Mouse (Mus musculus): ENCODE results near the gene Stt3b. TPM values are rescaled to one million over a fixed set of nuclear protein-coding genes. Genes with fewer than 3 reads are reported as not detected.

Stt3b gene
- polyA plus RNA-seq, 1 experiment from 2014 or later: 56.6 TPM

GRCm38 (mm10) chr9:115210535-115210934, 99.7 kb downstream of the Stt3b start:
- no peaks in the 10 kb centered on the region for H3K36me3 ChIP-seq (ENCODE audit: insufficient read depth, low read length)
- 90% methylated on average over 12 of the region's 12 CpGs for WGBS

GRCm38 (mm10) chr9:115209737-115210136, 100.5 kb downstream of the Stt3b start:
- Histone ChIP-seq H3K4me1 (ENCODE audit: insufficient read depth, low read depth, low read length) (peaks cover 3% of the 10 kb centered on the region; the same call in 1 of the 2 replicates), H3K27ac (ENCODE audit: low read length) (no peak overlapping the region), H3K4me2 (replicated peaks; ENCODE audit: low read depth, low read length) (no peak overlapping the region), H3K9me3 (ENCODE audit: low read length) (no peaks in the 10 kb centered on the region; the same call in 1 of the 2 replicates), H3K4me3 (ENCODE audit: low read depth, low read length) (no peak overlapping the region), H3K27me3 (replicated peaks; ENCODE audit: insufficient read depth, low read length) (no peaks in the 10 kb centered on the region), H3K9ac (replicated peaks; ENCODE audit: low read depth) (no peak overlapping the region), H3K36me3 (ENCODE audit: insufficient read depth, low read length) (no peaks in the 10 kb centered on the region)
- DNase-seq (ENCODE audit: low spot score) (no peak), ATAC-seq (no peak)
- no peak for TF ChIP-seq EP300 (IDR thresholded peaks at IDR 0.05)
- TF ChIP-seq CTCF (IDR thresholded peaks at IDR 0.05): no peak
- 84% methylated on average over 7 of the region's 7 CpGs for WGBS

More at GRCm38 (mm10) chr9:115210535-115210934, 99.7 kb downstream of the Stt3b start:
- TF ChIP-seq CTCF (IDR thresholded peaks at IDR 0.05): no peak
- TF ChIP-seq EP300 (IDR thresholded peaks at IDR 0.05): no peak
- no peaks in the 10 kb centered on the region; the same call in 1 of the 2 replicates for H3K9me3 ChIP-seq (ENCODE audit: low read length)
- no peak overlapping the region for H3K27ac ChIP-seq (ENCODE audit: low read length)
- H3K4me3 ChIP-seq (ENCODE audit: low read depth, low read length): no peak overlapping the region
- H3K4me1 ChIP-seq (ENCODE audit: insufficient read depth, low read depth, low read length): peaks cover 8% of the 10 kb centered on the region; the same call in 1 of the 2 replicates
- H3K27me3 ChIP-seq (replicated peaks; ENCODE audit: insufficient read depth, low read length): no peaks in the 10 kb centered on the region
- H3K4me2 ChIP-seq (replicated peaks; ENCODE audit: low read depth, low read length): no peak overlapping the region
- H3K9ac ChIP-seq (replicated peaks; ENCODE audit: low read depth): no peak overlapping the region
- no peak for ATAC-seq
- no peak for DNase-seq (ENCODE audit: low spot score)

GRCm38 (mm10) chr9:115206219-115206618, 104.0 kb downstream of the Stt3b start:
- no peaks in the 10 kb centered on the region for H3K36me3 ChIP-seq (ENCODE audit: insufficient read depth, low read length)
- no peaks in the 10 kb centered on the region for H3K27me3 ChIP-seq (replicated peaks; ENCODE audit: insufficient read depth, low read length)
- H3K4me2 ChIP-seq (replicated peaks; ENCODE audit: low read depth, low read length): no peak overlapping the region
- H3K9ac ChIP-seq (replicated peaks; ENCODE audit: low read depth): no peak overlapping the region
- DNase-seq (ENCODE audit: low spot score) (no peak), ATAC-seq (0 out of 2 replicates have a peak, but pooled peaks have one; percentile 32)
- H3K27ac ChIP-seq (ENCODE audit: low read length): no peak overlapping the region
- no peak overlapping the region for H3K4me3 ChIP-seq (ENCODE audit: low read depth, low read length)
- WGBS: 43% methylated on average over 5 of the region's 5 CpGs
- TF ChIP-seq CTCF (IDR thresholded peaks at IDR 0.05): no peak
- H3K4me1 ChIP-seq (ENCODE audit: insufficient read depth, low read depth, low read length): no peaks in the 10 kb centered on the region
- no peaks in the 10 kb centered on the region for H3K9me3 ChIP-seq (ENCODE audit: low read length)

GRCm38 (mm10) chr9:115205491-115205890, 104.7 kb downstream of the Stt3b start:
- no peak overlapping the region for H3K9ac ChIP-seq (replicated peaks; ENCODE audit: low read depth)
- H3K27me3 ChIP-seq (replicated peaks; ENCODE audit: insufficient read depth, low read length): no peaks in the 10 kb centered on the region
- H3K4me2 ChIP-seq (replicated peaks; ENCODE audit: low read depth, low read length): no peak overlapping the region
- WGBS: 5% methylated on average over 6 of the region's 6 CpGs
- peak; percentile 75 for ATAC-seq
- TF ChIP-seq CTCF (IDR thresholded peaks at IDR 0.05) (no peak), EP300 (IDR thresholded peaks at IDR 0.05) (no peak)
- H3K27ac ChIP-seq (ENCODE audit: low read length): no peak overlapping the region
- H3K4me1 ChIP-seq (ENCODE audit: insufficient read depth, low read depth, low read length): no peaks in the 10 kb centered on the region
- no peaks in the 10 kb centered on the region for H3K36me3 ChIP-seq (ENCODE audit: insufficient read depth, low read length)
- no peaks in the 10 kb centered on the region for H3K9me3 ChIP-seq (ENCODE audit: low read length)
- peak; percentile 67 for DNase-seq (ENCODE audit: low spot score)
- H3K4me3 ChIP-seq (ENCODE audit: low read depth, low read length): no peak overlapping the region

GRCm38 (mm10) chr9:115203136-115203535, 107.1 kb downstream of the Stt3b start:
- H3K27me3 ChIP-seq (replicated peaks; ENCODE audit: insufficient read depth, low read length): no peaks in the 10 kb centered on the region
- no peaks in the 10 kb centered on the region for H3K4me1 ChIP-seq (ENCODE audit: insufficient read depth, low read depth, low read length)
- no peak overlapping the region for H3K27ac ChIP-seq (ENCODE audit: low read length)
- 61% methylated on average over 6 of the region's 6 CpGs for WGBS
- ATAC-seq (no peak), DNase-seq (ENCODE audit: low spot score) (no peak)
- no peak overlapping the region for H3K4me3 ChIP-seq (ENCODE audit: low read depth, low read length)
- H3K4me2 ChIP-seq (replicated peaks; ENCODE audit: low read depth, low read length): no peak overlapping the region
- no peak overlapping the region for H3K9ac ChIP-seq (replicated peaks; ENCODE audit: low read depth)
- TF ChIP-seq CTCF (IDR thresholded peaks at IDR 0.05) (no peak), EP300 (IDR thresholded peaks at IDR 0.05) (no peak)
- no peaks in the 10 kb centered on the region for H3K36me3 ChIP-seq (ENCODE audit: insufficient read depth, low read length)
- H3K9me3 ChIP-seq (ENCODE audit: low read length): no peaks in the 10 kb centered on the region

- Histone ChIP-seq H3K9me3 (ENCODE audit: low read length) (no peaks in the 10 kb centered on the region), H3K36me3 (ENCODE audit: insufficient read depth, low read length) (no peaks in the 10 kb centered on the region), H3K4me3 (ENCODE audit: low read depth, low read length) (no peak overlapping the region), H3K4me1 (ENCODE audit: insufficient read depth, low read depth, low read length) (0 out of 2 replicates have a peak, but pooled peaks cover 2% of the 10 kb centered on the region), H3K4me2 (replicated peaks; ENCODE audit: low read depth, low read length) (no peak overlapping the region), H3K9ac (replicated peaks; ENCODE audit: low read depth) (no peak overlapping the region), H3K27me3 (replicated peaks; ENCODE audit: insufficient read depth, low read length) (no peaks in the 10 kb centered on the region), H3K27ac (ENCODE audit: low read length) (no peak overlapping the region)
- 94% methylated on average over 6 of the region's 6 CpGs for WGBS
- TF ChIP-seq CTCF (IDR thresholded peaks at IDR 0.05) (no peak), EP300 (IDR thresholded peaks at IDR 0.05) (no peak)
- no peak for DNase-seq (ENCODE audit: low spot score)
- no peak for ATAC-seq
Measured at GRCm38 (mm10) chr9:115201264-115201663, 109.0 kb downstream of the Stt3b start.
